8 mouse cellular contexts compared by ENCODE assay signal in the genomic region with DNA sequence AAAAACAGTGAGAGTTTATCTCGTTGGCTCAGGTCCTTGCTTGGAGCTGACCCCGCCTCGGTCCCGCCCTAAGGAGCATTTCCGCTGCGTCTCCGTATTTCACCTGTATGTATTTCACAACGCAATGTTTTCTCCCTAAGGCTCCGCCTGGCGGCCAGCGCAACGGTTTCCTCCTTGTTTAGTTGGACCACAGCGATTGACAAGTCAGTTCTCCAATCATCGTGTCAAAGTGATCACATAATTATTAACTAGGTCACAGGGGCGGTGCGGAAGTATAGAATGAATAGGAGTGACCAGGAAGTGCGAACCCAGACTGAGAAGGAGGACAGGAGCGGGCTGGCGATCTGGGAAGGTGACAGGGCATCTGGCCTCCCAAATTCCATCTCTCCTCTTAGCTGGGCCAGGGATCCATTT. TPM values are rescaled to one million over a fixed set of nuclear protein-coding genes. Genes with fewer than 3 reads are reported as not detected.
A peak's percentile ranks its signal among the peaks of the same experiment; 100 is the strongest.
DNase-seq lines count a peak whose midpoint lies in the region; ATAC-seq and TF ChIP-seq lines count a peak whose summit lies in the region.

A gene (plus strand): TSS at position 125 of the 414 bp plus-strand sequence.

- H3K79me2 ChIP-seq in heart, adult 2 months (replicated peaks; ENCODE audit: control insufficient read depth, insufficient read depth, low read length) = no peaks in the 10 kb centered on the region

- intact Hi-C loops in heart, adult 2 months (cut with DNase I) = no loop called here

- WGBS in embryonic facial prominence, embryonic 14.5 days = under 1% methylated on average over 19 of the region's 19 CpGs
- WGBS in heart, adult 2 months = 1% methylated on average over 19 of the region's 19 CpGs
- WGBS in limb, embryonic 13.5 days = 1% methylated on average over 19 of the region's 19 CpGs
- 0% methylated on average over 19 of the region's 19 CpGs for WGBS in midbrain, embryonic 16.5 days

- H3K36me3 ChIP-seq in embryonic facial prominence, embryonic 14.5 days (ENCODE audit: control insufficient read depth, insufficient read depth, low read length) = 0 out of 2 replicates have a peak, but pooled peaks cover 4% of the 10 kb centered on the region
- no peaks in the 10 kb centered on the region for H3K36me3 ChIP-seq in heart, adult 2 months (ENCODE audit: control insufficient read depth, insufficient read depth, low read length)
- peaks cover 12% of the 10 kb centered on the region for H3K36me3 ChIP-seq in limb, embryonic 13.5 days
- H3K36me3 ChIP-seq in midbrain, embryonic 16.5 days (ENCODE audit: control insufficient read depth, insufficient read depth, low read length) = peaks cover 7% of the 10 kb centered on the region

- H3K4me2 ChIP-seq in embryonic facial prominence, embryonic 14.5 days (ENCODE audit: low read depth, low read length) = peak within 1 kb of the TSS; percentile 49
- peak within 1 kb of the TSS; percentile 64 for H3K4me2 ChIP-seq in limb, embryonic 13.5 days (replicated peaks)
- H3K4me2 ChIP-seq in midbrain, embryonic 16.5 days (ENCODE audit: low read length) = peak within 1 kb of the TSS; percentile 61

- H3K27me3 ChIP-seq in embryonic facial prominence, embryonic 14.5 days (replicated peaks; ENCODE audit: control insufficient read depth, insufficient read depth, low read length) = no peaks in the 10 kb centered on the region
- no peaks in the 10 kb centered on the region for H3K27me3 ChIP-seq in heart, adult 2 months (ENCODE audit: control insufficient read depth, insufficient read depth, low read length)
- no peaks in the 10 kb centered on the region for H3K27me3 ChIP-seq in limb, embryonic 13.5 days
- H3K27me3 ChIP-seq in midbrain, embryonic 16.5 days (ENCODE audit: control insufficient read depth, insufficient read depth, low read depth, low read length) = no peaks in the 10 kb centered on the region

- TF ChIP-seq CTCF in heart, adult 2 months (IDR thresholded peaks at IDR 0.05) = peak; percentile 84

- peak; percentile 100 for DNase-seq in 3T3-L1 (ENCODE audit: low read depth, low spot score)
- peak; percentile 39 to 84 for DNase-seq in adrenal gland, postnatal 4 days (ENCODE audit: low spot score in 2 of 2)
- DNase-seq in embryonic facial prominence, embryonic 14.5 days (ENCODE audit: low spot score) = peak; percentile 98
- peak; percentile 88 to 92 for DNase-seq in heart, adult 2 months
- peak; percentile 98 for DNase-seq in kidney, adult 8-10 months
- DNase-seq in spleen, postnatal 10 days (ENCODE audit: low spot score in 2 of 2) = peak; percentile 80 to 91

- peak; percentile 87 for TF ChIP-seq EP300 in heart, adult 2 months (IDR thresholded peaks at IDR 0.05; ENCODE audit: insufficient read depth, low read depth, low read length)

- H3K4me3 ChIP-seq in embryonic facial prominence, embryonic 14.5 days (ENCODE audit: low read depth, low read length) = peak within 1 kb of the TSS; percentile 39
- peak within 1 kb of the TSS; percentile 59 for H3K4me3 ChIP-seq in heart, adult 2 months
- peak within 1 kb of the TSS; percentile 51 for H3K4me3 ChIP-seq in limb, embryonic 13.5 days
- peak within 1 kb of the TSS; percentile 49 for H3K4me3 ChIP-seq in midbrain, embryonic 16.5 days (ENCODE audit: low read depth, low read length)

- H3K4me1 ChIP-seq in embryonic facial prominence, embryonic 14.5 days (ENCODE audit: control insufficient read depth, insufficient read depth, low read length) = no peaks in the 10 kb centered on the region
- peaks cover 7% of the 10 kb centered on the region; the same call in 1 of the 2 replicates for H3K4me1 ChIP-seq in heart, adult 2 months (ENCODE audit: control insufficient read depth, insufficient read depth, low read length)
- peaks cover 14% of the 10 kb centered on the region for H3K4me1 ChIP-seq in limb, embryonic 13.5 days
- peaks cover 17% of the 10 kb centered on the region for H3K4me1 ChIP-seq in midbrain, embryonic 16.5 days (ENCODE audit: control insufficient read depth, insufficient read depth, low read length)

- TF ChIP-seq POLR2A in heart, adult 2 months (IDR thresholded peaks at IDR 0.05; ENCODE audit: insufficient read depth, low read depth, low read length) = peak; percentile 89

- peak; percentile 91 for ATAC-seq in embryonic facial prominence, embryonic 14.5 days (ENCODE audit: low read depth)
- ATAC-seq in limb, embryonic 13.5 days (ENCODE audit: low FRiP score, low read depth) = peak; percentile 78
- peak; percentile 92 for ATAC-seq in midbrain, embryonic 16.5 days

- no peaks in the 10 kb centered on the region for H3K9me3 ChIP-seq in embryonic facial prominence, embryonic 14.5 days (ENCODE audit: control insufficient read depth, low read length)
- no peaks in the 10 kb centered on the region for H3K9me3 ChIP-seq in limb, embryonic 13.5 days
- H3K9me3 ChIP-seq in midbrain, embryonic 16.5 days (replicated peaks; ENCODE audit: control insufficient read depth, low read length, poor library complexity, severe bottlenecking) = no peaks in the 10 kb centered on the region

- H3K9ac ChIP-seq in embryonic facial prominence, embryonic 14.5 days (ENCODE audit: low read depth, low read length) = peak within 1 kb of the TSS; percentile 51
- H3K9ac ChIP-seq in heart, adult 2 months (ENCODE audit: low read depth, low read length) = peak within 1 kb of the TSS; percentile 56
- peak within 1 kb of the TSS; percentile 61 for H3K9ac ChIP-seq in limb, embryonic 13.5 days
- H3K9ac ChIP-seq in midbrain, embryonic 16.5 days (ENCODE audit: low read depth, low read length) = peak within 1 kb of the TSS; percentile 69

- H3K27ac ChIP-seq in embryonic facial prominence, embryonic 14.5 days (replicated peaks; ENCODE audit: low read depth, low read length) = no peak within 1 kb of the TSS
- peak within 1 kb of the TSS; percentile 80 for H3K27ac ChIP-seq in heart, adult 2 months
- H3K27ac ChIP-seq in limb, embryonic 13.5 days = no peak within 1 kb of the TSS
- H3K27ac ChIP-seq in midbrain, embryonic 16.5 days (ENCODE audit: low read length) = peak within 1 kb of the TSS; percentile 51

RNA-seq across cellular contexts. Expression of the gene that starts here (rescaled TPM):
- total RNA-seq in adrenal gland, postnatal 4 days (2021) = 10 to 100 TPM; 63.2 to 81.5 TPM
- polyA plus RNA-seq in embryonic facial prominence, embryonic 14.5 days (2014; fragmentation: Nextera tagmentation; extraction: Ambion mirVana) = 95.9 and 97.6 TPM in 2 replicates
- 10 to 100 TPM; 22.8 to 23.2 TPM for total RNA-seq in heart, adult 2 months (2021)
- polyA plus RNA-seq in heart, adult 2 months (2012; rRNA removed) = 75.5 and 78.4 TPM in 2 replicates
- polyA plus RNA-seq in limb, embryonic 13.5 days (2015; fragmentation: Nextera tagmentation; extraction: Ambion mirVana) = 59.5 and 62.6 TPM in 2 replicates
- polyA plus RNA-seq in midbrain, embryonic 16.5 days (2015; fragmentation: Nextera tagmentation; extraction: Ambion mirVana) = 106 and 109 TPM in 2 replicates

Comparison
In these comparisons a context has a peak if more than half of its experiments do, and no peak if none do; other contexts are left out.
1. H3K27ac ChIP-seq: peak in heart, adult 2 months (single experiment) and midbrain, embryonic 16.5 days (single experiment); none in embryonic facial prominence, embryonic 14.5 days (single experiment) and limb, embryonic 13.5 days (single experiment).
2. Peak in every context shown above with its lines, with median percentiles within 50 percentile points of each other: DNase-seq, ATAC-seq, H3K4me2 ChIP-seq, H3K4me3 ChIP-seq and H3K9ac ChIP-seq.